Mouse (Mus musculus) midbrain, embryonic 15.5 days (tissue): ENCODE data around the gene Rnf144a. TPM values are rescaled to one million over a fixed set of nuclear protein-coding genes. Genes with fewer than 3 reads are reported as not detected.

ENCODE experiments used
- ATAC-seq: fragments of 200-750 bp; cut with Nextera tagmentation; replicated peaks from 2 replicates; pipeline ENCODE4 v1.8.0; 2017; ENCODE audit warnings: moderate TSS enrichment
- H3K27ac ChIP-seq: fragments of 300-500 bp; sonication (generic); 2 replicates; pipeline ENCODE4 v1.5.1; 2015; ENCODE audit warnings: mild to moderate bottlenecking, inconsistent platforms
- H3K27me3 ChIP-seq: fragments of 300-500 bp; sonication (generic); replicated peaks from 2 replicates; pipeline ENCODE4 v1.6.1; 2015; ENCODE audit warnings: inconsistent platforms
- H3K36me3 ChIP-seq: fragments of 300-500 bp; sonication (generic); replicated peaks from 2 replicates; pipeline ENCODE4 v1.6.1; 2015; ENCODE audit warnings: inconsistent platforms
- H3K4me1 ChIP-seq: fragments of 300-500 bp; sonication (generic); 2 replicates; pipeline ENCODE4 v1.6.1; 2015; ENCODE audit warnings: inconsistent platforms
- H3K4me2 ChIP-seq: fragments of 300-500 bp; sonication (generic); 2 replicates; pipeline ENCODE4 v1.6.1; 2015; ENCODE audit warnings: inconsistent platforms, mild to moderate bottlenecking, moderate library complexity
- H3K4me3 ChIP-seq: fragments of 300-500 bp; sonication (generic); 2 replicates; pipeline ENCODE4 v1.5.1; 2015; ENCODE audit warnings: mild to moderate bottlenecking, inconsistent platforms
- H3K9ac ChIP-seq: fragments of 300-500 bp; sonication (generic); 2 replicates; pipeline ENCODE4 v1.6.1; 2015; ENCODE audit warnings: mild to moderate bottlenecking, inconsistent platforms
- H3K9me3 ChIP-seq: fragments of 300-500 bp; sonication (generic); 2 replicates; pipeline ENCODE4 v1.6.1; 2016; ENCODE audit warnings: inconsistent platforms
- WGBS: fragments of 180-500 bp; shearing (Covaris S2); methylation state at CpG from one replicate; pipeline ENCODE4 v1.1.7; 2015; ENCODE audit warnings: mixed read lengths; 5-methylcytosine and 5-hydroxymethylcytosine counted together
- polyA plus RNA-seq: library from polyadenylated mRNA; unstranded; fragments of >200 nt; fragmentation: Nextera tagmentation; extraction: Ambion mirVana; gene quantifications from 2 replicates; pipeline ENCODE4 v1.2.1, GENCODE M21; 2015

Rnf144a gene
- polyA plus RNA-seq, 1 experiment from 2014 or later: 30.8 TPM

DNA sequence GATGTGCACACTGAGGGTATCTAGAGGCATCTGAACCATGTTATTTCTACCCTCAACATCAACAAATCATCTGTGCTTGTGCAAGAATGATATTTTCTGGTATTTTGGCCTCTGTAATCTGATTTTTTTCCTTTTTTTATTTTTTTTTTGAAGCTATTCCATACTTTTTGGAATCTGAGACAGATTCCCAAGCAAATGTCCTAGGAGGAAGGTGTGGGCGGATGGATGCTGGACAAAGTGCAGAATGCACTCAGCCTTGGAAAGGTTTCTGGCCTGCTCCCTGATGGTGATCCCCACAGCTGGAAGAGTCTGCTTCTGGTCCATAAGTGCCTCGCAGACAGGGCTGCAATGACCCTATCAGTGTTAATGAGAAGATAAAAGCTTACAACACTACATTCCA, 28.9 kb downstream of the Rnf144a start:
- no peak overlapping the region for H3K27ac ChIP-seq
- peaks cover 10% of the 10 kb centered on the region; the same call in 1 of the 2 replicates for H3K36me3 ChIP-seq
- H3K9ac ChIP-seq: no peak overlapping the region
- no peak for ATAC-seq
- no peak overlapping the region for H3K4me2 ChIP-seq
- H3K27me3 ChIP-seq: no peaks in the 10 kb centered on the region
- H3K4me1 ChIP-seq: no peaks in the 10 kb centered on the region
- no peak overlapping the region for H3K4me3 ChIP-seq
- WGBS: 94% methylated on average over 2 of the region's 2 CpGs
- H3K9me3 ChIP-seq: no peaks in the 10 kb centered on the region

DNA sequence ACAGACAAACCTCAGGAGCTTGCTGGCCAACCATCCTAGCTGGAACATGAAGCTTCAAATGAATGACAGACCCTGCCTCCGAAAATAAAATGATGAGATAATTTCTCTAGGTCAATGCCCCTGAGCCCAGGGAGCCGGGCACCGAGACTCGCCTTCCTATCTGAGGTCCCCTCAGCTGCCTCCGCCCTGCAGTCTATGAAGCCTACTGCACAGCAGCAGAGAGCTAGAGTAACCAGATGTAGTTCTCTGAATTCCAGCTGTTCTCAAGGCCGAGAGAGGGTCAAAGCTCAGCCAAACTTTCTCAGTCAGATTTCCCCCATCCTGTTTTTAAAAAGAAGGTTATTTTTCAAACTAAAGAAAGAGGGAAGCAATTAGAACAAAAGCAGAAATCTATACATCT, 29.3 kb downstream of the Rnf144a start:
- Histone ChIP-seq H3K27ac (no peak overlapping the region), H3K36me3 (peaks cover 10% of the 10 kb centered on the region; the same call in 1 of the 2 replicates), H3K9me3 (no peaks in the 10 kb centered on the region), H3K4me1 (no peaks in the 10 kb centered on the region), H3K27me3 (no peaks in the 10 kb centered on the region), H3K9ac (no peak overlapping the region), H3K4me3 (no peak overlapping the region), H3K4me2 (no peak overlapping the region)
- 86% methylated on average over 6 of the region's 6 CpGs for WGBS
- no peak for ATAC-seq

DNA sequence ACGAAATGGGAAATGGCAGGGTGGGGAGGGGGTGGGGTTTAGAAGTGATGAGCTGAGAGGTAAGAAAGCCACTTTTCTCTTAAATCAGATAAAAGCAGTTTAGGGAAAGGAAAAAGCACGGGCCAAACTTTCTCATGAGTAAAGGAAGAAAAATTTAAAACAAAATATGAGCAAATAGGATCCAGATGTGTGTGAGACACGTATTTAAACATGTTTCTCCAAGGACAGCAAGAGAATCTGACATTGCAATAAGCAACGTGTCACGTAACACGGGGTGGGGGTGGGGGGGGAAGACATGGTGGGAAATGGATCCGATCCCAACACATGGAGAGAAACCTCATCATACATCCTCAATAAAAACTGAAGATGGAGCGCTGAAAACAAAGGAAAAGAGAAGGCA, 33.3 kb downstream of the Rnf144a start:
- 91% methylated on average over 8 of the region's 8 CpGs for WGBS
- Histone ChIP-seq H3K4me3 (no peak overlapping the region), H3K9me3 (no peaks in the 10 kb centered on the region), H3K27ac (no peak overlapping the region), H3K4me2 (no peak overlapping the region), H3K36me3 (peaks cover 7% of the 10 kb centered on the region; the same call in 1 of the 2 replicates), H3K9ac (no peak overlapping the region), H3K27me3 (no peaks in the 10 kb centered on the region), H3K4me1 (no peaks in the 10 kb centered on the region)
- ATAC-seq: no peak

DNA sequence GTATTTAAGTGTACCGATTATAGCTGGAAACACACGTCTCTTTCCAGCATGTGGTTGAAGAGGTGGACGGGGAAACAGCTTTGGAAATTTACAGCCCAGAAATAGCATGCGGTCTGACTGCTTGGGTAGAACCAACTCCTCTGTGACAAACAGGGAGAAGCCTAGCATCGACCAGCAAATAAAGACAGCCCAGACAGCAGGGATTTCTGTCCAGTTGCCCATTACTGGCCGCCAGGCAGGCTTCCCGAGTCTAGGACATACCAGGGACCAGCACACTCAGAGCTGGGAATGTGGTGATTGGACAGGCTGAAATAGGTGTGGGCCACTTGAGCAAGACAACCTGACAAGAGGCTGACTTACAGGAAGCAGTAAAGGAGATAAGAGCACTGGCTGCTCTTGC, 35.3 kb downstream of the Rnf144a start:
- H3K27me3 ChIP-seq: no peaks in the 10 kb centered on the region

DNA sequence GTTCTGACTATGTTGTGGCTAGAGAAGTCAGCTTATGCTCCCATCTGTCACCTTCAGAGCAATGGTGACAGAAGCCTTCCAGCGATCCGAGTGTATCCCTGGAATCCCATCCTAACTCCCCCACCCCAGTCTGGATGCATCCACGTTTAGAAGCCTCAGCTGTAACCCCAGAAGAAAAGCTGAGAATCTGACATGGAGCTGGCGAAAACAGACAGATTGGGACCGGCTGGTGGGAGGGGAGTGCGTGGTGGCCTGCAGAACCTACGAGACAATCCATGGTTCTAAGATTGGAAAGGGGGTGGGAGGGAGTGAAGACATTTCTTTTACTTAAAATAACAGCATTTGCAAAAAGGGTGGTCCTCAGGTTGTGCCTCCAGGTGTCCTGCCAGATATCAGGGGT, 37.4 kb downstream of the Rnf144a start:
- no peak overlapping the region for H3K4me3 ChIP-seq
- H3K9ac ChIP-seq: no peak overlapping the region
- WGBS: 92% methylated on average over 7 of the region's 7 CpGs
- ATAC-seq: no peak
- H3K9me3 ChIP-seq: no peaks in the 10 kb centered on the region
- H3K27me3 ChIP-seq: no peaks in the 10 kb centered on the region
- no peak overlapping the region for H3K27ac ChIP-seq
- peaks cover 7% of the 10 kb centered on the region; the same call in 1 of the 2 replicates for H3K36me3 ChIP-seq
- no peak overlapping the region for H3K4me2 ChIP-seq
- no peaks in the 10 kb centered on the region for H3K4me1 ChIP-seq

More for the DNA sequence above, 35.3 kb downstream of the Rnf144a start:
- Histone ChIP-seq H3K4me2 (no peak overlapping the region), H3K36me3 (peaks cover 7% of the 10 kb centered on the region; the same call in 1 of the 2 replicates), H3K4me1 (no peaks in the 10 kb centered on the region), H3K27ac (no peak overlapping the region), H3K9ac (no peak overlapping the region), H3K9me3 (no peaks in the 10 kb centered on the region), H3K4me3 (no peak overlapping the region)
- ATAC-seq: no peak
- 90% methylated on average over 7 of the region's 7 CpGs for WGBS

DNA sequence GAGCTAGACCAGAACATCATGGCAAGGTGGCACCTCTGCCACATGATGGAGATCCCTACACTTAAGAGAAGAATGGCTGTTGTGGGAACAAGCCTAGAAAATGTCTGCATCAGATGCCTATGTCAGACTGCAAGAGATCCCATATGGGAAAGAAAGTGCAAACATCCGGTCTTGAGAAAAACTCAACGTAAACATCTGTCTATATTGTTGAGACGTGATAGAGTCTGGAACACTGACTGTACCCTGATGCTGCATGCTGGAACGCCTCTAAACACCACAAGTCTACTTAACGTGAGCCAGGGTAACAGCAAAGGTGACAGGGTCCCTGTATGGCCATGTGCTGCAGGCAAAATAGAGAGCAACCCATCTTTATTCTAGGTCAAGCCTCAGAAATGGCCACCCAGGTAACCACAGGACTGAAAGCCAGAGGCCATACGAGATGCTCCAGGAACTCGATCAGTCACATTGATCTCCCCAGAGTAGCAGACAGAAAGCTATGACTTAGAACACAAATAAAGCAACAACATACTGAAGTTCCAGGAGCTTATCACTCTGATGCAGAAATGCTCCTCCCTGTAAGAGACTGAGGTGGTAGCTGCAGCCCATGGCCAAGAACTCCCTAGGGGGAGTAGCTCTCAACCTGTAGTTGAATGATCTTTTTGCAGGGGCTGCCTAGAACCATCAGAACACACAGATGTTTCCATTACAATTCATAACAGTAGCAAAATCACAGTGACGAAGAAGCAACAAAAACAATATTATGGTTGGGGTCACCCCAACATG, 38.3 kb downstream of the Rnf144a start:
- Histone ChIP-seq H3K9me3 (no peaks in the 10 kb centered on the region), H3K36me3 (peaks cover 7% of the 10 kb centered on the region; the same call in 1 of the 2 replicates), H3K4me1 (no peaks in the 10 kb centered on the region), H3K27ac (no peak overlapping the region), H3K4me2 (no peak overlapping the region), H3K27me3 (no peaks in the 10 kb centered on the region), H3K9ac (no peak overlapping the region), H3K4me3 (no peak overlapping the region)
- no peak for ATAC-seq
- WGBS: 93% methylated on average over 8 of the region's 8 CpGs

DNA sequence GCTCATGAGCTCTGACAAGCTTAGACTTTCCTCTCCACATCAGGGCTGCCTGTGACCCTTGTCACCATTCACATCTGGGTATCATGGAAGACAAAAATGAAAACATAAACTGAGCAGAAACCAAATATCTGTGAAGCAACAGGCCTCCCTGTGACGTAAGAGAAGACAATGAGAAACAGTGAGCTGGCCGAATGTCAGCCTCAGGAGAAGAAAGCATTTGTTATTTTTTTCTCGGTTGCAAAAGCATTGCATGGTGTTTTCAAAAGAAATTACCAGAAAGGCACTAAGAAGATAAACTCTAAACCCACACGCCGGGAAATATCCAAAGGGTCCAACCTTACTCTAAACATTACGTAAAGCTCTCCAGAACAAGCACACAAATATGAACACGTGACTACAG, 41.3 kb downstream of the Rnf144a start:
- Histone ChIP-seq H3K9me3 (no peaks in the 10 kb centered on the region), H3K4me1 (no peaks in the 10 kb centered on the region), H3K9ac (no peak overlapping the region), H3K27me3 (no peaks in the 10 kb centered on the region), H3K27ac (no peak overlapping the region), H3K4me3 (no peak overlapping the region), H3K4me2 (no peak overlapping the region), H3K36me3 (0 out of 2 replicates have a peak, but pooled peaks cover under 1% of the 10 kb centered on the region)
- WGBS: 86% methylated on average over 7 of the region's 7 CpGs
- ATAC-seq: no peak

DNA sequence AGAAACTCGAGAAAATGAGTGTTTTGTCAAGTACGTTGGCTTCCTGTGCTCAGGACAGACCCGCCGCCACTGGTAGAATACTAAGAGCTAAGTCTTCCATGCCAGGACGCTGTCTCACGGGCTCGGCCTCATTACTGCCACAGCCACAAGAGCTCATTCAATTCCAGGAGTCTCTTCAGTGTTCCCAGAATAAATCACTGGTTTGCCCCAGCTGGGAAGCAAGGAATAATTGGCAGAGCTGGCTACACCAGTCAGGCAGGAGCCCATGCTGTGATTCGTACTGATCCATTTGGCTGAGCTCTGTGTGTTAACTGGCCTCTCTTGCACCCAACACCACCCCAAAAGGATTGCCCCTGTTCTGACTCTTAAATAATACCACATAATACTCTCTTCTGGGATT, 45.0 kb downstream of the Rnf144a start:
- Histone ChIP-seq H3K36me3 (no peaks in the 10 kb centered on the region), H3K4me3 (no peak overlapping the region), H3K27ac (0 out of 2 replicates have a peak overlapping the region, but pooled peaks have one; percentile 18), H3K27me3 (no peaks in the 10 kb centered on the region), H3K4me1 (no peaks in the 10 kb centered on the region), H3K4me2 (no peak overlapping the region), H3K9ac (no peak overlapping the region), H3K9me3 (no peaks in the 10 kb centered on the region)
- 69% methylated on average over 8 of the region's 8 CpGs for WGBS
- ATAC-seq: peak; percentile 56

DNA sequence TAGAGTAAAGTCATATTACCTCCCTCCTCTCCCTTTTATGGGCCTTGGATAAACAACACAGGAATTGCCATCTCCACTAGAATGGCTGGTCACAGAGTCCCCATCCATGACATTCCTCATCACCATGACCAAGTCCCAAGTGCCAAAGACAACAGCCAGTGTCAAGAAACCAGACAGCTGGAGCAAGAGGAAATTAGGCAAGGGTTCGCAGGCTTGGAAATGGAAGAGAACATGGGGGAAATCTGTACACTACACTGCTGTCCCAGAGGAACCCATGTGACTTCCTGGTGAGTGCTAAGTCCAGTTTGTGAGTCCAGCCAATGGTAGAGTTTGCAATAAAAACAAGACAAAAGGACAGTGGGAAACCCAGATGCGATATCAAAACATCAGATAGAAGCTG, 47.7 kb downstream of the Rnf144a start:
- no peak overlapping the region for H3K9ac ChIP-seq
- H3K4me2 ChIP-seq: no peak overlapping the region
- H3K9me3 ChIP-seq: no peaks in the 10 kb centered on the region
- no peaks in the 10 kb centered on the region for H3K27me3 ChIP-seq
- ATAC-seq: no peak
- no peaks in the 10 kb centered on the region for H3K36me3 ChIP-seq
- no peak overlapping the region for H3K27ac ChIP-seq
- no peaks in the 10 kb centered on the region for H3K4me1 ChIP-seq
- WGBS: 89% methylated on average over 2 of the region's 2 CpGs
- no peak overlapping the region for H3K4me3 ChIP-seq

DNA sequence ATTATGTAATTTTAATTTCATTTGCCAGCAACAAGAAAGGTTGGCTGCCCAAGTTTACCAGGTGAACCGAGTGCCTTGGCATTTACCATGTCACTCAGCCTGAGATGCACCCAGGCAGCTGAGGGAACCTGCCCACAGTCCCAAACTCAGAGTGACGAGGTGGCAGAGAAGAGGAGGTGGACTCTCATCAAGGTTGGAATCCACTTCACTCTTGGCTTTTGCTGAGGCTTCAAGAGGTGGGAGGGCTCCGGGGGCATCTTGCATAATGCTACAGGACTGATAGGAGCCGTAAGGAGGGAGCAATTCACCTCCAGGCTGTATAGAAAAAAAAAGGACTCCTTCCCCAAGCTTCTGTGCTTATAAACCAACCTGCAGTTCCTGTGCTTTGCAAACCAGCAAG, 48.7 kb downstream of the Rnf144a start:
- no peaks in the 10 kb centered on the region for H3K27me3 ChIP-seq
- no peaks in the 10 kb centered on the region for H3K36me3 ChIP-seq
- ATAC-seq: no peak
- 90% methylated on average over 4 of the region's 4 CpGs for WGBS
- no peaks in the 10 kb centered on the region for H3K9me3 ChIP-seq
- H3K4me1 ChIP-seq: peaks cover 2% of the 10 kb centered on the region
- no peak overlapping the region for H3K27ac ChIP-seq
- no peak overlapping the region for H3K4me2 ChIP-seq
- H3K9ac ChIP-seq: no peak overlapping the region
- H3K4me3 ChIP-seq: no peak overlapping the region

DNA sequence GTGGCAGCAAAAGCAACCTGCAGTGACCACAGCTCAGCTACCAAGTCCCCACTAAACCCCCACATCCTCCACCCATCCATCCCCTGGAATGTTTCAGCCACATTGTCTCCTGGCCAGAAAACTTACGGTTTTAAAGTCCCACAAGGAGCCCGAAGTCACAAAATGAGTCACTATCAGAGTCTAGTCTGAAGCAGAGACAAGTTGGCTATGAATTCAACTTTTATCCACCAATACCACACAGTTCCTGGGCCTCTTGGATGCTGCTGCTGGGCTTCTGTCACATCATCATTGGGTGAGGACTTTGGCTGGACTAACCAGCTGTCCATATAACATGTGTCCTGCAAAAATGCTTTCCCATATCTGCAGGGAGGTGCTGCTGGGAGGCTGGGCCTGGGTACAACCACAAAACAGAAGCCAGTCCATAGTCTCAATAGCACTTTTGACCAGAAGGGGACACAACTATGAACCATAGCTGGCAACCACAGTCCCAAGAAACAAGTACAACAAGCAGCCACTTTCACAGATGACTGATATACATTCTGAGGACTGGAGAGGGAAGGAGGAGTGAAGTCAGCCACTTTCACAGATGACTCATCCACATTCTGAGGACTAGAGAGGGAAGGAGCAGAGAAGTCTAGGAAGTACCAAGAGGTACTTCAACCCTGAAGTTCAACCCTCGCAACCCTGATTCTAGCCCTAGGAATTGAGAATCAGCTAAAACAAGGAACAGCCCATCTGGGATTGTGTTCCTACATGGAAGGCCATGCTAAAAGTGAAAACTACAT, 49.3 kb downstream of the Rnf144a start:
- Histone ChIP-seq H3K36me3 (no peaks in the 10 kb centered on the region), H3K4me3 (no peak overlapping the region), H3K4me1 (peaks cover 8% of the 10 kb centered on the region), H3K27ac (no peak overlapping the region), H3K27me3 (no peaks in the 10 kb centered on the region), H3K4me2 (no peak overlapping the region), H3K9ac (no peak overlapping the region), H3K9me3 (no peaks in the 10 kb centered on the region)
- 93% methylated on average over 3 of the region's 3 CpGs for WGBS
- ATAC-seq: no peak

DNA sequence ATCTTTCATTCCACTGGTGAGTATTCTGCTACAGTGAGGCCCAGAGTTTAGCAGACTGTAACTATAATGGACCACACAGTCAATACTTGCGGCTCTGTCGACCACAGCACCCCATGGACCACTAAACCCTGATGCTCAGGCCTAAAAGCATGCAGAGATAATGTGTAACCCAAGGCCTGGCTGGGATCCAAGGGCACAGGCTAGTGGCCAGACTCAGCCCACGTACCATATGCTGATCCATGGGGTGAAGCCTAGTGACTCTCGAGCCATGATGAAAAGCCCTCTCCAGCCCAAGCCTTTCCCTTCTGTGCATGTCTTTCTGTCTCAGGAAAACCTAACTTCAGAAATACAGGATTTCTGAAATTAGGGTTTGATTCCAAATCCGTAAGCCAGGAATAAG, 50.2 kb downstream of the Rnf144a start:
- WGBS: 88% methylated on average over 5 of the region's 5 CpGs
- Histone ChIP-seq H3K36me3 (no peaks in the 10 kb centered on the region), H3K9ac (no peak overlapping the region), H3K4me2 (no peak overlapping the region), H3K27me3 (no peaks in the 10 kb centered on the region), H3K27ac (no peak overlapping the region), H3K4me3 (no peak overlapping the region), H3K4me1 (peaks cover 12% of the 10 kb centered on the region), H3K9me3 (no peaks in the 10 kb centered on the region)
- no peak for ATAC-seq
